In genomic region chr5:105519096-105519975, GRCm38 (mm10) we compare ENCODE assay signal across 8 mouse cellular contexts. TPM values are rescaled to one million over a fixed set of nuclear protein-coding genes. Genes with fewer than 3 reads are reported as not detected.
DNase-seq lines count a peak whose midpoint lies in the region; ATAC-seq and TF ChIP-seq lines count a peak whose summit lies in the region.

Lrrc8c (plus strand) TSS chr5:105519388.

- peak; percentile 93 for ATAC-seq in hindbrain, embryonic 14.5 days (ENCODE audit: low FRiP score)

- H3K36me3 ChIP-seq in hindbrain, embryonic 14.5 days (replicated peaks; ENCODE audit: control insufficient read depth, insufficient read depth), result no peaks in the 10 kb centered on the region
- H3K36me3 ChIP-seq in macrophage (ENCODE audit: inconsistent target), result no peaks in the 10 kb centered on the region

- H3K27ac ChIP-seq in hindbrain, embryonic 14.5 days, result peak within 1 kb of the TSS; percentile 82
- H3K27ac ChIP-seq in left cerebral cortex, adult 2 months, result peak within 1 kb of the TSS; percentile 91
- peak within 1 kb of the TSS; percentile 71 for H3K27ac ChIP-seq in macrophage

- H3K4me3 ChIP-seq in hindbrain, embryonic 14.5 days (replicated peaks; ENCODE audit: low read length), result peak within 1 kb of the TSS; percentile 72
- peak within 1 kb of the TSS; percentile 99 for H3K4me3 ChIP-seq in left cerebral cortex, adult 2 months
- peak within 1 kb of the TSS; percentile 68 for H3K4me3 ChIP-seq in macrophage (ENCODE audit: inconsistent target)

- intact Hi-C loops in left cerebral cortex, adult 2 months (cut with DNase I), result loop anchor here (1.0 to 5.0 kb wide), 4 partner anchors 27 to 348 kb away; no protein-coding TSS in a partner anchor

- WGBS in hindbrain, embryonic 14.5 days, result under 1% methylated on average over 79 of the region's 93 CpGs
- 1% methylated on average over 93 of the region's 93 CpGs for WGBS in macrophage (ENCODE audit: missing documents)

- peaks cover 22% of the 10 kb centered on the region for H3K4me1 ChIP-seq in hindbrain, embryonic 14.5 days (replicated peaks; ENCODE audit: control insufficient read depth, insufficient read depth, low read length)

- peaks cover 45% of the 10 kb centered on the region for H3K79me2 ChIP-seq in macrophage (ENCODE audit: inconsistent target)

- peak within 1 kb of the TSS; percentile 92 for H3K4me2 ChIP-seq in hindbrain, embryonic 14.5 days (replicated peaks)

- H3K9ac ChIP-seq in hindbrain, embryonic 14.5 days, result peak within 1 kb of the TSS; percentile 85

- H3K9me3 ChIP-seq in hindbrain, embryonic 14.5 days (ENCODE audit: control insufficient read depth, low read length), result no peaks in the 10 kb centered on the region

- TF ChIP-seq CTCF in left cerebral cortex, adult 2 months (IDR thresholded peaks at IDR 0.05), result peak; percentile 38

- no peaks in the 10 kb centered on the region for H3K27me3 ChIP-seq in hindbrain, embryonic 14.5 days (ENCODE audit: control insufficient read depth, insufficient read depth, low read length)

- DNase-seq in WW6 (ENCODE audit: low read depth, low spot score), result peak; percentile 42
- peak; percentile 77 to 83 for DNase-seq in cerebellum, postnatal 25 days
- DNase-seq in frontal cortex, postnatal 36 days (ENCODE audit: low spot score in 2 of 2), result peak; percentile 84 to 87
- DNase-seq in hindbrain, embryonic 14.5 days (ENCODE audit: low spot score), result peak; percentile 81
- peak; percentile 89 to 90 for DNase-seq in left cerebral cortex, adult 2 months (ENCODE audit: extremely low spot score in 1 of 2, low spot score in 2 of 2)
- peak; percentile 58 for DNase-seq in retina, postnatal 7 days (ENCODE audit: low read depth, low spot score)
- peak; percentile 64 to 71 for DNase-seq in urinary bladder, adult 18-20 months (ENCODE audit: low spot score in 2 of 2)

RNA-seq across cellular contexts. Expression of gene Lrrc8c, which starts in this region (rescaled TPM):
- polyA plus RNA-seq in hindbrain, embryonic 14.5 days (2014; fragmentation: Nextera tagmentation; extraction: Ambion mirVana), result 18.2 and 18.5 TPM in 2 replicates
- 10 to 100 TPM; 32.7 to 37.5 TPM for total RNA-seq in left cerebral cortex, adult 2 months (2021)
- total RNA-seq in macrophage (2018; cell fraction: chromatin; rRNA removed), result 10 to 100 TPM in 20 of 26 experiments, 1 to 10 TPM in 6; 4.9 to 95.4 (median 17.8) TPM
- total RNA-seq in macrophage (2018; cell fraction: cytosol; rRNA removed), result 10 to 100 TPM in 21 of 26 experiments, 1 to 10 TPM in 5; 8.1 to 51.3 (median 19.6) TPM
- total RNA-seq in macrophage (2018; cell fraction: nucleus; rRNA removed), result 10 to 100 TPM in 25 of 26 experiments, 1 to 10 TPM in 1; 9.1 to 91.4 (median 28.1) TPM
- 6.3 to 7.5 TPM (median 6.9 TPM) in 3 replicates for polyA plus RNA-seq in macrophage (2018)

Comparison
In these comparisons a context has a peak if more than half of its experiments do, and no peak if none do; other contexts are left out.
1. Peak in every context shown above with its lines: DNase-seq, ATAC-seq, H3K4me3 ChIP-seq and H3K27ac ChIP-seq.